Mouse (Mus musculus) liver, adult 2 months (tissue): ENCODE measurements around the gene Slc16a9. TPM values are rescaled to one million over a fixed set of nuclear protein-coding genes. Genes with fewer than 3 reads are reported as not detected.

Experiments used
- DNase-seq: peaks from one replicate; pipeline ENCODE4 v3.0.0-alpha.2; 2011; ENCODE audit warnings: low read depth, low spot score; ENCODE audit errors: extremely low read depth
- H3K27ac ChIP-seq: fragments of 200-500 bp; replicated peaks from 2 replicates; pipeline ENCODE4 v1.5.1; 2012; ENCODE audit warnings: low read depth, mild to moderate bottlenecking, control low read depth, inconsistent platforms, low read length; ENCODE audit not compliant: insufficient read depth
- H3K27me3 ChIP-seq: fragments of 200-500 bp; 2 replicates; pipeline ENCODE4 v1.6.1; 2012; ENCODE audit warnings: mild to moderate bottlenecking, moderate library complexity, low read length, inconsistent platforms; ENCODE audit not compliant: control insufficient read depth, insufficient read depth
- H3K36me3 ChIP-seq: fragments of 200-500 bp; 2 replicates; pipeline ENCODE4 v1.6.1; 2012; ENCODE audit warnings: low read length, inconsistent platforms; ENCODE audit not compliant: control insufficient read depth, insufficient read depth
- H3K4me1 ChIP-seq: fragments of 200-500 bp; 2 replicates; pipeline ENCODE4 v1.6.1; 2011; ENCODE audit warnings: low read length; ENCODE audit not compliant: control insufficient read depth, insufficient read depth
- H3K4me3 ChIP-seq: fragments of 200-500 bp; 2 replicates; pipeline ENCODE4 v1.5.1; 2011; ENCODE audit warnings: low read depth, mild to moderate bottlenecking, control low read depth, low read length, moderate library complexity; ENCODE audit not compliant: insufficient read depth
- H3K79me2 ChIP-seq: fragments of 200-500 bp; 2 replicates; pipeline ENCODE4 v1.6.1; 2012; ENCODE audit warnings: inconsistent platforms, mild to moderate bottlenecking, low read length, moderate library complexity; ENCODE audit not compliant: control insufficient read depth, insufficient read depth
- H3K9ac ChIP-seq: fragments of 200-500 bp; 2 replicates; pipeline ENCODE4 v1.6.1; 2012; ENCODE audit warnings: low read depth, mild to moderate bottlenecking, control low read depth, inconsistent platforms, low read length
- CTCF ChIP-seq: fragments of 200-500 bp; IDR thresholded peaks from 2 replicates; pipeline ENCODE4 v1.5.1; 2011; ENCODE audit warnings: low read depth, low read length, control low read depth
- POLR2A ChIP-seq: fragments of 200-500 bp; IDR thresholded peaks from 2 replicates; pipeline ENCODE4 v1.6.1; 2011; ENCODE audit warnings: low read length, control low read depth; ENCODE audit not compliant: insufficient read depth; ENCODE audit errors: extremely low read depth
- WGBS: fragments of 180-500 bp; shearing (Covaris S2); methylation state at CpG from one replicate; pipeline ENCODE4 v1.1.7; 2018; 5-methylcytosine and 5-hydroxymethylcytosine counted together
- polyA plus RNA-seq: library from polyadenylated mRNA; depleted of rRNA; stranded (reverse); fragments of >200 nt; gene quantifications from 2 replicates; pipeline ENCODE4 v1.2.3, GENCODE M21; 2012
- total RNA-seq: library from RNA; depleted of rRNA; stranded (reverse); fragments of >200 nt; gene quantifications from 2 replicates; pipeline ENCODE4 v1.2.3, GENCODE M21; 2014

Slc16a9 gene
- total and polyA plus RNA-seq, 2 experiments, result 1.7 to 2.4 TPM

DNA sequence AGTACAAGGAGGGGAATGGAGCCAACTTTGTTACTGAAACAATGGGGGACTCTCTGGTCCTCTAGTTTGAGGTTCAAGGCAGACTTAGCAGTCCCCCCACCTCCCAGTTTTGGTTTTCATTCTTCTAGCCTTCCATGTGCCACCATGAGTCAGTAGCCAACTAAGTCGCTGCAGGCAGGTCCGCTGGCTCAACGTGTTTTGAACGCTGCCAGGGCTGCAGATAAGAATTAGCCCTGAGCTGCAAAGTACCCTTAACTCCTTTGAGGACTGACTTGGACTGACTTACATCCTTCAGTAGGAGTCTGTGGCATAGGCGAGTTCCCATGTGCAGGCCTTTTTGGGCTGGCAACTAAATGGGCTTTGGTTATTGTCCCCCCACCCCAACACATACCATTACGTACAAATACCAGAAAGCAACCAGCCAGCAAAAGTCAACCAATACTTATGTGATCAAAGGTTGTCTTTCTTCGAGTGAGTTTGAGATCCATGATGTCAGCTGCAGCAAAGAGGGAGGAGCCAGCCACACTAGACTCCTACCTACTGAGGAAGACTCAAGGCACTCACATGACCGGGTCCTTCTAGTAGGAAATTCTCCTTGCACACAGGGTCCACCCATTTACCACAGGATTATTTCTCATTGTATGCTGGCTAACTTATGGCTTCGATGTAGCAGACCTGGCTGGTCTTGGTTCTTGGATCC is 19.6 kb downstream of the Slc16a9 start:
- WGBS, result 79% methylated on average over 9 of the region's 9 CpGs
- H3K27me3 ChIP-seq, result no peaks in the 10 kb centered on the region
- no peaks in the 10 kb centered on the region for H3K36me3 ChIP-seq
- no peak overlapping the region for H3K4me3 ChIP-seq
- H3K9ac ChIP-seq, result no peak overlapping the region
- no peak for TF ChIP-seq POLR2A
- TF ChIP-seq CTCF, result no peak
- H3K79me2 ChIP-seq, result no peaks in the 10 kb centered on the region
- no peaks in the 10 kb centered on the region for H3K4me1 ChIP-seq
- H3K27ac ChIP-seq, result no peak overlapping the region
- DNase-seq, result no peak

DNA sequence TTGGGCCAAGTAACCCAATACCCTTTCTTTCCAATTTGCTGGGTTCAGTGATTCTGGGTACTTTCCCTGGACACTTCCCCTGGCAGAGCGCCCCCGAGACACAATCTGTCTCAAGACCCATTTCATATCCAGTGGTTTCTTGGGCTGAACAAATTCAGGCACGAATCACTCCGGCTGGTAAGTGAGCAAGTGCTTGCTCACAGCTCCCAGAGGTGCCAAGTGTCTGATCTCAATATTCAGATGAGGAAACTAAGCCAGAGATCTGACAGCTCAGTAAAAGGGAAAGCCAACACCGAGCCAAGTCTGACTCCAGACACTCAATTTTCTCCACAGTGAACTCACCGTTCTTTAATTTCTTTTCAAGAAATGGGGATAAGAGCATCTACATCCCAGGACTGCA is 21.6 kb downstream of the Slc16a9 start:
- no peak for TF ChIP-seq POLR2A
- TF ChIP-seq CTCF, result no peak
- Histone ChIP-seq H3K9ac (no peak overlapping the region), H3K79me2 (no peaks in the 10 kb centered on the region), H3K27ac (no peak overlapping the region), H3K4me3 (no peak overlapping the region), H3K27me3 (no peaks in the 10 kb centered on the region), H3K4me1 (no peaks in the 10 kb centered on the region), H3K36me3 (no peaks in the 10 kb centered on the region)
- WGBS, result 88% methylated on average over 6 of the region's 6 CpGs
- DNase-seq, result no peak

DNA sequence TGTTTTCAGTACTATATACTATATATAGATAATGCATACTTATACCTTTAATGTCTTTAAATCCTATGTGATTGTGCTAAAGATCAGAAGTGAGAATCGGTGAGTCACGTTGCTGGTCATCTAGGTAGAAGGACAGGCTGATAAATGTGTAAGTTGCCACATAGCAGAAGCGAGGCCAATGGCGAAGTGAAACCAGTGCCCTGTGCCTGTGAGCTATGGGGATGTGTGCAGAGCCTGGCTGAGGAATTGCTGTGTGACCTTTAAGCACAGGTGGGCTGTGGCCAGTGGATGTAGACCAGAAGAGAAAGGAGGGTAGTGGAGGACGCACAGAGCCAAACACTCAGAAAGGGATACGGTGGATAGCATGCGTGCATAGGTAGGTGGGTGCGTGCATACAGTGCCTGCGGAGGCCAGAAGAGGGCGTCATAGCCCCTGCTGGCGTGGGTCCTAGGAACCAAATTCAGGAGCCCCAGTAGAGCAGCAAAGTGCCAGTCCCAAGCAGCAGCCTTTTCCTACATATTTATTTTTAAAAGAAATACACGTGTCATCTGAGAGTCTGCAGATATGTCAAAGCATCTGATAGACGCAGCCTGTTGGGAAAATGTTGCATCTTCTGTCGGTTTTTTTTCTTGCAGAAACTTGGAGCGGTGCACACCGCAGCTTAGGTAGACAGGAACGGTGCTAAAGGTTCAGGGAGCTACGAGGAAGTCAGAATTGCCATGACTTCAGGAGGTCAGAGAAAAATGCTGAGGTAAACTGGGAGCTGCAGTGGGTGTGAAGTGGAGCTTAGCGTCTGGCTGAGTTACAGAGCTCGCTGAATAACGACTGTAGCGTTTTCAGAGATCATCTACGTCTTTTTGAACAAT is 23.9 kb downstream of the Slc16a9 start:
- 80% methylated on average over 23 of the region's 23 CpGs for WGBS
- Histone ChIP-seq H3K4me3 (no peak overlapping the region), H3K27me3 (no peaks in the 10 kb centered on the region), H3K4me1 (no peaks in the 10 kb centered on the region), H3K27ac (no peak overlapping the region), H3K9ac (no peak overlapping the region), H3K36me3 (no peaks in the 10 kb centered on the region), H3K79me2 (no peaks in the 10 kb centered on the region)
- TF ChIP-seq POLR2A (no peak), CTCF (no peak)
- DNase-seq, result no peak

DNA sequence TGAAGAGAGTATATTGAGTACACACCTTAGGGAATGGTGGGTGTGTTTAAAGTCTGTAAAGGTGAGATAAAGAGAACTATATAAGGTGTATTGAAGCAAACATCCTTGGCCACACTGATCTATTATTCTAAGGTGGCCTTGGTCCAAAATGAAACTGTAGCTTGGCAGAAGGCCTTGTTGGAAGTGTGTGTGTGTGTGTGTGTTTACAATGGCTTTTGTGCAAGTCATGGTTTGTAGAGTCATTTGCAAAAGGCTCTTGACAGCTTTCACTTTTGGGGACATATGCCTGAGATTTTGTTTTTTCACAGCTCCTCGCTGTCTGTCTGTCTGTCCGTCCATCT is 24.5 kb downstream of the Slc16a9 start:
- Histone ChIP-seq H3K27ac (no peak overlapping the region), H3K4me1 (no peaks in the 10 kb centered on the region), H3K9ac (no peak overlapping the region), H3K27me3 (no peaks in the 10 kb centered on the region), H3K79me2 (no peaks in the 10 kb centered on the region), H3K4me3 (no peak overlapping the region), H3K36me3 (no peaks in the 10 kb centered on the region)
- TF ChIP-seq POLR2A (no peak), CTCF (no peak)
- 86% methylated on average over 2 of the region's 2 CpGs for WGBS
- peak; percentile 6 for DNase-seq

DNA sequence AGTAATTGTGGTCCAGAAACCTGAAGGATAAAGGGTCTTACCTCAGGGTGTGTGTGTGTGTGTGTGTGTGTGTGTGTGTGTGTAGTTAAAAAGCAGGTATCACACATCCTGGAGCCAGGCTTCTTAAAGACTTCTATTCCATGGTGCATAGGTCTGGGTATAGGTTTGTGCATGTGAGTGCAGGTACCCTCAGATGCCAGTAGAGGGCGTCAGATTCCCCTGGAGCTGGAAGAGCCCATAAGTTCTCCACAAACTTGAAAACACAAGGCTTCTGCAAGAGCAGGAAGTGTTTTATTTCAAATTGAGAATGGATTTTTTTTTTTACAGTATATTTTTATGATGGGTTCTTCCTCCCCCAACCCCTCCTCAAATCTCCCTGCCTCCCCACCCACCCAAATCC is 31.8 kb downstream of the Slc16a9 start:
- no peak overlapping the region for H3K27ac ChIP-seq
- TF ChIP-seq POLR2A (no peak), CTCF (no peak)
- H3K4me1 ChIP-seq, result no peaks in the 10 kb centered on the region
- 61% methylated on average over 1 of the region's 1 CpGs for WGBS
- no peak overlapping the region for H3K4me3 ChIP-seq
- no peaks in the 10 kb centered on the region for H3K27me3 ChIP-seq
- H3K36me3 ChIP-seq, result no peaks in the 10 kb centered on the region
- no peak overlapping the region for H3K9ac ChIP-seq
- H3K79me2 ChIP-seq, result no peaks in the 10 kb centered on the region
- DNase-seq, result no peak

DNA sequence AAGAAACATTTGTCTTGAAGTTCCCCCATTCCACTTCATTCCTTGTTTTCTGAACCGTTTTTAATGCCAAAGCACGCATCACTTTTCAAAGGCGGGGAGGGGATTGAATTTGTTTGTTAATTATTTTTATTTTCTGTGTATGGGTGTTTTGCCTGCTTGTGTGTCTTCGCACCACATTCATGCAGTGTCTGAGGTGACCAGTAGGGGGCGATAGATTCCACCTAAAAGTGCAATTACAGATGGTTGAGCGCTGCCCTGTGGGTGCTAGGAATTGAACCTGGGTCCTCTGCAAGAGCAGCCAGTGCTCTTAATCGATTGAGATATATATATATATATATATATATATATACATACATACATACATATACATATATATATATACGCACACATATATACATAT is 34.4 kb downstream of the Slc16a9 start:
- Histone ChIP-seq H3K36me3 (no peaks in the 10 kb centered on the region), H3K27me3 (no peaks in the 10 kb centered on the region), H3K79me2 (no peaks in the 10 kb centered on the region), H3K4me3 (no peak overlapping the region), H3K27ac (no peak overlapping the region), H3K4me1 (no peaks in the 10 kb centered on the region), H3K9ac (no peak overlapping the region)
- TF ChIP-seq CTCF (peak; percentile 42; the same call in 1 of the 2 replicates), POLR2A (no peak)
- 82% methylated on average over 8 of the region's 8 CpGs for WGBS
- DNase-seq, result no peak
